Mouse (Mus musculus) myocyte (in vitro differentiated cells): ENCODE measurements around the gene Sema3g. TPM values are rescaled to one million over a fixed set of nuclear protein-coding genes. Genes with fewer than 3 reads are reported as not detected.

Experiments used
- H3K27me3 ChIP-seq: one replicate; pipeline ENCODE4 v1.6.1; 2011; ENCODE audit not compliant: control insufficient read depth, insufficient read depth, insufficient read length
- H3K36me3 ChIP-seq: one replicate; pipeline ENCODE4 v1.6.1; 2011; ENCODE audit not compliant: control insufficient read depth, insufficient read depth
- H3K4me2 ChIP-seq: one replicate; pipeline ENCODE4 v1.6.1; 2011; ENCODE audit warnings: low read depth, control low read depth
- H3K4me3 ChIP-seq: one replicate; pipeline ENCODE4 v1.5.1; 2011; ENCODE audit warnings: mild to moderate bottlenecking, control low read depth, moderate library complexity
- H3K79me2 ChIP-seq: one replicate; pipeline ENCODE4 v1.6.1; 2011; ENCODE audit not compliant: control insufficient read depth, insufficient read depth
- H3ac ChIP-seq: one replicate; pipeline ENCODE4 v1.6.1; 2011; ENCODE audit not compliant: control insufficient read depth, insufficient read length
- CEBPB ChIP-seq: IDR thresholded peaks from 2 replicates; pipeline ENCODE4 v1.6.1; 2011; ENCODE audit warnings: mild to moderate bottlenecking, moderate library complexity; ENCODE audit not compliant: poor library complexity, insufficient read depth, severe bottlenecking
- E2F4 ChIP-seq: IDR thresholded peaks from one replicate; pipeline ENCODE4 v1.6.1; 2011; ENCODE audit warnings: mild to moderate bottlenecking, control low read depth, moderate library complexity; ENCODE audit not compliant: insufficient read depth
- MAX ChIP-seq: IDR thresholded peaks from one replicate; pipeline ENCODE4 v1.6.1; 2011; ENCODE audit warnings: low read depth, mild to moderate bottlenecking, control low read depth
- MYOD1 ChIP-seq, 3 experiments: IDR thresholded peaks; one replicate each; pipeline ENCODE4 v1.6.1; 2011; ENCODE audit warnings: control low read depth in 2 of 3, low read depth in 2 of 3, mild to moderate bottlenecking in 2 of 3, moderate library complexity in 1 of 3; ENCODE audit not compliant: insufficient read length in 2 of 3, control insufficient read depth in 1 of 3
- MYOG ChIP-seq, 3 experiments: IDR thresholded peaks; one replicate each; pipeline ENCODE4 v1.6.1; 2011; ENCODE audit warnings: control low read depth in 2 of 3, low read depth in 2 of 3, mild to moderate bottlenecking in 2 of 3; ENCODE audit not compliant: insufficient read length in 2 of 3, control insufficient read depth in 1 of 3, insufficient read depth in 1 of 3
- POLR2A ChIP-seq: IDR thresholded peaks from one replicate; pipeline ENCODE4 v1.6.1; 2011; ENCODE audit warnings: low read depth, mild to moderate bottlenecking, control low read depth, moderate library complexity; ENCODE audit not compliant: insufficient read length
- POLR2AphosphoS2 ChIP-seq: IDR thresholded peaks from one replicate; pipeline ENCODE4 v1.6.1; 2011; ENCODE audit warnings: low read depth, control low read depth; ENCODE audit not compliant: insufficient read length
- REST ChIP-seq: IDR thresholded peaks from one replicate; pipeline ENCODE4 v1.6.1; 2011; ENCODE audit warnings: mild to moderate bottlenecking, control low read depth, moderate library complexity; ENCODE audit not compliant: insufficient read depth, insufficient read length
- SRF ChIP-seq: IDR thresholded peaks from one replicate; pipeline ENCODE4 v1.6.1; 2011; ENCODE audit warnings: low read depth; ENCODE audit not compliant: control insufficient read depth, insufficient read length
- TCF3 ChIP-seq: IDR thresholded peaks from one replicate; pipeline ENCODE4 v1.6.1; 2011; ENCODE audit warnings: low read depth, control low read depth; ENCODE audit not compliant: insufficient read length
- polyA plus RNA-seq: library from polyadenylated mRNA; unstranded; fragments of >200 nt; fragmentation: generic; extraction: Trizol; gene quantifications from one replicate; pipeline ENCODE4 v1.2.1, GENCODE M21; 2012; ENCODE audit warnings: missing spikeins

Gene Sema3g
- 1.8 TPM for polyA plus RNA-seq

- TF ChIP-seq E2F4 (no peak), POLR2AphosphoS2 (no peak), POLR2A (peak; percentile 20), SRF (peak; percentile 80)
- Histone ChIP-seq H3K36me3 (no peaks in the 10 kb centered on the region), H3K4me3 (no peak within 1 kb of the TSS), H3K27me3 (peaks cover 10% of the 10 kb centered on the region), H3K79me2 (no peaks in the 10 kb centered on the region), H3K4me2 (peak within 1 kb of the TSS; percentile 57), H3ac (no peak within 1 kb of the TSS)
These were observed at the start of gene Sema3g for GRCm38 (mm10) chr14:31217666-31218065. Gene Sema3g (plus strand): TSS chr14:31217860.

- Histone ChIP-seq H3K4me2 (no peak within 1 kb of the TSS), H3ac (no peak within 1 kb of the TSS), H3K36me3 (peaks cover 30% of the 10 kb centered on the region), H3K79me2 (no peaks in the 10 kb centered on the region), H3K27me3 (no peaks in the 10 kb centered on the region), H3K4me3 (no peak within 1 kb of the TSS)
- TF ChIP-seq MYOG (IDR thresholded peaks at IDR 0.05; ENCODE audit: control insufficient read depth in 1 of 3, insufficient read depth in 1 of 3, insufficient read length in 2 of 3, low read depth in 2 of 3) = no peak
- TF ChIP-seq REST = no peak
- TF ChIP-seq MAX = no peak
- TF ChIP-seq POLR2A = no peak
- TF ChIP-seq TCF3 = no peak
- TF ChIP-seq POLR2AphosphoS2 = no peak
- no peak for TF ChIP-seq MYOD1 (IDR thresholded peaks at IDR 0.05; ENCODE audit: control insufficient read depth in 1 of 3, insufficient read length in 2 of 3, low read depth in 2 of 3)
These were observed 49.2 kb upstream of the Sema3g start, which contains the start of gene Stab1 for GRCm38 (mm10) chr14:31168425-31168824. Gene Stab1 (minus strand): TSS chr14:31168641.

GRCm38 (mm10) chr14:31169508-31169907 is 48.2 kb upstream of the Sema3g start:
- Histone ChIP-seq H3K4me3 (no peak overlapping the region), H3K27me3 (no peaks in the 10 kb centered on the region), H3K36me3 (peaks cover 38% of the 10 kb centered on the region), H3ac (no peak overlapping the region), H3K79me2 (no peaks in the 10 kb centered on the region), H3K4me2 (no peak overlapping the region)
- no peak for TF ChIP-seq MYOG (IDR thresholded peaks at IDR 0.05; ENCODE audit: control insufficient read depth in 1 of 3, insufficient read depth in 1 of 3, insufficient read length in 2 of 3, low read depth in 2 of 3)
- TF ChIP-seq POLR2AphosphoS2 = peak; percentile 55

- Histone ChIP-seq H3K4me2 (no peak overlapping the region), H3K27me3 (no peaks in the 10 kb centered on the region), H3K36me3 (peaks cover 48% of the 10 kb centered on the region), H3ac (no peak overlapping the region), H3K79me2 (no peaks in the 10 kb centered on the region), H3K4me3 (no peak overlapping the region)
- TF ChIP-seq E2F4 (no peak), REST (no peak), MYOD1 (IDR thresholded peaks at IDR 0.05; ENCODE audit: control insufficient read depth in 1 of 3, insufficient read length in 2 of 3, low read depth in 2 of 3) (no peak)
These were observed 46.7 kb upstream of the Sema3g start for GRCm38 (mm10) chr14:31170963-31171362.

- H3K79me2 ChIP-seq = no peaks in the 10 kb centered on the region
These were observed 46.3 kb upstream of the Sema3g start for GRCm38 (mm10) chr14:31171386-31171785.

GRCm38 (mm10) chr14:31171821-31172220 is 45.8 kb upstream of the Sema3g start:
- Histone ChIP-seq H3ac (no peak overlapping the region), H3K4me3 (no peak overlapping the region), H3K36me3 (peaks cover 48% of the 10 kb centered on the region), H3K27me3 (no peaks in the 10 kb centered on the region), H3K79me2 (no peaks in the 10 kb centered on the region), H3K4me2 (no peak overlapping the region)
- no peak for TF ChIP-seq MAX

More at GRCm38 (mm10) chr14:31171386-31171785, 46.3 kb upstream of the Sema3g start:
- TF ChIP-seq POLR2A (peak; percentile 25), CEBPB (no peak), REST (no peak)
- H3K27me3 ChIP-seq = no peaks in the 10 kb centered on the region
- no peak overlapping the region for H3K4me2 ChIP-seq
- no peak overlapping the region for H3K4me3 ChIP-seq
- H3K36me3 ChIP-seq = peaks cover 48% of the 10 kb centered on the region
- H3ac ChIP-seq = no peak overlapping the region

- TF ChIP-seq MAX = no peak
- peak; percentile 23 for TF ChIP-seq POLR2A
- Histone ChIP-seq H3K4me3 (no peak overlapping the region), H3K36me3 (peaks cover 48% of the 10 kb centered on the region), H3K4me2 (no peak overlapping the region), H3K27me3 (no peaks in the 10 kb centered on the region), H3ac (no peak overlapping the region), H3K79me2 (no peaks in the 10 kb centered on the region)
These were observed 44.7 kb upstream of the Sema3g start for GRCm38 (mm10) chr14:31172781-31173455.
